Mouse (Mus musculus) splenic B cell, adult 2 months (primary cell): ENCODE results near the gene Zranb2.

Source experiments
- DNase-seq: peaks from one replicate; pipeline ENCODE4 v3.0.0-alpha.2; 2011; ENCODE audit warnings: low read depth, low spot score
- H3K27me3 ChIP-seq: 2 replicates; pipeline ENCODE4 v1.6.1; 2012; ENCODE audit warnings: mild to moderate bottlenecking, low read length, moderate library complexity, mixed read lengths; ENCODE audit not compliant: control insufficient read depth, poor library complexity, insufficient read depth, severe bottlenecking
- H3K36me3 ChIP-seq: 2 replicates; pipeline ENCODE4 v1.6.1; 2012; ENCODE audit warnings: mild to moderate bottlenecking, low read length, moderate library complexity, mixed read lengths; ENCODE audit not compliant: control insufficient read depth, poor library complexity, insufficient read depth, severe bottlenecking

Gene Zranb2

GRCm38 (mm10) chr3:157566725-157567565 is 33.0 kb downstream of the Zranb2 start, which contains the start of gene Ptger3:
Ptger3 (plus strand) TSS chr3:157566892.
- DNase-seq: no peak
- no peaks in the 10 kb centered on the region for H3K27me3 ChIP-seq
- H3K36me3 ChIP-seq: no peaks in the 10 kb centered on the region

- Histone ChIP-seq H3K36me3 (no peaks in the 10 kb centered on the region), H3K27me3 (no peaks in the 10 kb centered on the region)
- no peak for DNase-seq
Observed at GRCm38 (mm10) chr3:157567566-157568132, 33.7 kb downstream of the Zranb2 start.

GRCm38 (mm10) chr3:157572011-157572410 is 38.1 kb downstream of the Zranb2 start:
- DNase-seq: no peak
- H3K27me3 ChIP-seq: no peaks in the 10 kb centered on the region
- no peaks in the 10 kb centered on the region for H3K36me3 ChIP-seq

GRCm38 (mm10) chr3:157575441-157576342 is 41.7 kb downstream of the Zranb2 start:
- no peak for DNase-seq
- Histone ChIP-seq H3K36me3 (no peaks in the 10 kb centered on the region), H3K27me3 (no peaks in the 10 kb centered on the region)

- Histone ChIP-seq H3K27me3 (no peaks in the 10 kb centered on the region), H3K36me3 (no peaks in the 10 kb centered on the region)
- DNase-seq: no peak
Observed at GRCm38 (mm10) chr3:157576343-157576722, 42.4 kb downstream of the Zranb2 start.

GRCm38 (mm10) chr3:157576862-157577261 is 42.9 kb downstream of the Zranb2 start:
- DNase-seq: no peak

GRCm38 (mm10) chr3:157578469-157579170 is 44.7 kb downstream of the Zranb2 start:
- no peak for DNase-seq
- Histone ChIP-seq H3K27me3 (no peaks in the 10 kb centered on the region), H3K36me3 (no peaks in the 10 kb centered on the region)

More at GRCm38 (mm10) chr3:157576862-157577261, 42.9 kb downstream of the Zranb2 start:
- no peaks in the 10 kb centered on the region for H3K27me3 ChIP-seq
- H3K36me3 ChIP-seq: no peaks in the 10 kb centered on the region

- no peak for DNase-seq
- H3K36me3 ChIP-seq: no peaks in the 10 kb centered on the region
- no peaks in the 10 kb centered on the region for H3K27me3 ChIP-seq
Observed at GRCm38 (mm10) chr3:157579376-157579775, 45.4 kb downstream of the Zranb2 start.

- Histone ChIP-seq H3K36me3 (no peaks in the 10 kb centered on the region), H3K27me3 (no peaks in the 10 kb centered on the region)
- no peak for DNase-seq
Observed at GRCm38 (mm10) chr3:157580299-157580698, 46.3 kb downstream of the Zranb2 start.

- H3K36me3 ChIP-seq: no peaks in the 10 kb centered on the region
- no peak for DNase-seq
- H3K27me3 ChIP-seq: no peaks in the 10 kb centered on the region
Observed at GRCm38 (mm10) chr3:157581755-157582154, 47.8 kb downstream of the Zranb2 start.

- Histone ChIP-seq H3K36me3 (no peaks in the 10 kb centered on the region), H3K27me3 (no peaks in the 10 kb centered on the region)
- DNase-seq: no peak
Observed at GRCm38 (mm10) chr3:157582626-157583405, 48.9 kb downstream of the Zranb2 start.

- Histone ChIP-seq H3K27me3 (no peaks in the 10 kb centered on the region), H3K36me3 (no peaks in the 10 kb centered on the region)
- no peak for DNase-seq
Observed at GRCm38 (mm10) chr3:157597837-157598379, 63.9 kb downstream of the Zranb2 start.
